Mouse (Mus musculus) neural tube, embryonic 14.5 days (tissue): ENCODE data around the gene Efcab2. TPM values are rescaled to one million over a fixed set of nuclear protein-coding genes. Genes with fewer than 3 reads are reported as not detected.

Experiments
- ATAC-seq: fragments of 200-750 bp; cut with Nextera tagmentation; 2 replicates; pipeline ENCODE4 v1.8.0; 2017; ENCODE audit warnings: low read depth, mild to moderate bottlenecking, moderate TSS enrichment, moderate library complexity
- H3K27ac ChIP-seq: fragments of 300-500 bp; sonication (generic); 2 replicates; pipeline ENCODE4 v1.5.1; 2014; ENCODE audit warnings: low read depth, mild to moderate bottlenecking, control low read depth, low read length, moderate library complexity, mixed read lengths
- H3K27me3 ChIP-seq: fragments of 300-500 bp; sonication (generic); 2 replicates; pipeline ENCODE4 v1.6.1; 2014; ENCODE audit warnings: low read length; ENCODE audit not compliant: control insufficient read depth, insufficient read depth
- H3K36me3 ChIP-seq: fragments of 300-500 bp; sonication (generic); 2 replicates; pipeline ENCODE4 v1.6.1; 2014; ENCODE audit warnings: low read length, mixed read lengths; ENCODE audit not compliant: control insufficient read depth, insufficient read depth
- H3K4me1 ChIP-seq: fragments of 300-500 bp; sonication (generic); 2 replicates; pipeline ENCODE4 v1.6.1; 2014; ENCODE audit warnings: low read length; ENCODE audit not compliant: control insufficient read depth, insufficient read depth
- H3K4me2 ChIP-seq: fragments of 300-500 bp; sonication (generic); 2 replicates; pipeline ENCODE4 v1.6.1; 2014; ENCODE audit warnings: mild to moderate bottlenecking, low read depth, low read length, control low read depth
- H3K4me3 ChIP-seq: fragments of 300-500 bp; sonication (generic); 2 replicates; pipeline ENCODE4 v1.5.1; 2014; ENCODE audit warnings: low read depth, low read length, control low read depth, mixed read lengths
- H3K9ac ChIP-seq: fragments of 300-500 bp; sonication (generic); replicated peaks from 2 replicates; pipeline ENCODE4 v1.6.1; 2014; ENCODE audit warnings: low read depth, mild to moderate bottlenecking, control low read depth, low read length, mixed read lengths
- H3K9me3 ChIP-seq: fragments of 300-500 bp; sonication (generic); 2 replicates; pipeline ENCODE4 v1.6.1; 2016; ENCODE audit warnings: low read length; ENCODE audit not compliant: control insufficient read depth
- WGBS: fragments of 180-500 bp; shearing (Covaris S2); extraction: QIAGEN DNeasy Blood & Tissue Kit; methylation state at CpG from one replicate; pipeline ENCODE4 v1.1.7; 2014; 5-methylcytosine and 5-hydroxymethylcytosine counted together
- polyA plus RNA-seq: library from polyadenylated mRNA; unstranded; fragments of >200 nt; fragmentation: Nextera tagmentation; extraction: Ambion mirVana; gene quantifications from 2 replicates; pipeline ENCODE4 v1.2.1, GENCODE M21; 2014

The Efcab2 gene
- polyA plus RNA-seq, 1 experiment from 2014 or later: 7.4 TPM

DNA sequence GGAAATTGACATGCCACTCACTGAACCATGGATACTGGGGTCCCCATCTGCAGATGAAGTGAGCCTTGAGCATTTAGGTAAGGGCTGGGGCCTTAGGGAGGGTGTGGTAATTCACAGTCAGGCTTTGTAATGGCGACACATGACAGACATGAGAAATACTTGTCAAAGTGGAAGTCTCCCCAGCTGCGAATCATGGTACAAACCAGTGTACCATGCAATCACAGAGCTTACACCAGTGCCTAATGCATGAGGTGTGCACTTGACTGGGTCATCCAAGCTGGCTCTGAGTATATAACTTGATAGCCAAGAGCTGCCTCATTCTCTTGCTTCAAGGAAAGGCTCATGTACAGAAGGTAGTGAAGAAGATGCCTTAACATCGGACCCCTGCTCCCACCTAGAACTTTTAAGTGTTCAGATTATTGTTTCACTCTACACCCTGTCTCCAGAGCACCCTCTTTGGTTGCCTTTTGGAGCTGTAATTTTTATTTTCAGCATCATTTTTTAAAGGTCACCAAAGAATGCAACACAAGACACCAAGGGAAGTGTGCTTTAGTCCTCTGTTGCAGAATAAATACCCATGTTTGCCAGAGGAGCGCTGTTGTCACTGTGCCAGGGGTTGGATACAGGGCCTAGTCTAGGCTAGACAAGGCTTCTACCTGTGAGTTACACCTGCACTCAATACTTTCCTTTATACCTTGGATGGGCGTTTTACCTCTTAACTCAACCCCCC, 79.4 kb downstream of the Efcab2 start:
- ATAC-seq: no peak
- Histone ChIP-seq H3K27me3 (no peaks in the 10 kb centered on the region), H3K36me3 (no peaks in the 10 kb centered on the region), H3K9me3 (no peaks in the 10 kb centered on the region), H3K4me1 (no peaks in the 10 kb centered on the region), H3K9ac (no peak overlapping the region), H3K4me2 (no peak overlapping the region), H3K4me3 (no peak overlapping the region), H3K27ac (no peak overlapping the region)
- 81% methylated on average over 5 of the region's 5 CpGs for WGBS

DNA sequence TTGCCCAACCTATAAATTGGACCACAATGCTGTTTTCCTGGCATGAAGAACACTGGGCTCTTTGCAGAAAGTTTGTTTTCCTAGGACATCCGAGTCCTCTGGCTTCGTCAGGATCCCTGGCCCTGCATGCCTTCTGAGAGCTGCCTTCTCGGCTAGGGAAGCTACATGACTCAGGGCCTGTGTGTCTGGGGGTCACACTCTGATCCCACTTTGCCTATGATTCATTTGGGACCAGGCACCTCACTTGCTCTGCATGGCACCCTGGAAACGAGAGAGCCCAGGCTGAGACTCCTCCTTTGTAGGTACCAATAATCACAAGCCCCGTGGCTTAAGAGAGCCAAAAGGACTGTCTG, 80.0 kb downstream of the Efcab2 start:
- no peaks in the 10 kb centered on the region for H3K4me1 ChIP-seq
- no peak for ATAC-seq
- WGBS: 76% methylated on average over 5 of the region's 5 CpGs
- no peaks in the 10 kb centered on the region for H3K27me3 ChIP-seq
- H3K27ac ChIP-seq: no peak overlapping the region
- no peak overlapping the region for H3K9ac ChIP-seq
- H3K4me3 ChIP-seq: no peak overlapping the region
- no peaks in the 10 kb centered on the region for H3K36me3 ChIP-seq
- H3K9me3 ChIP-seq: no peaks in the 10 kb centered on the region
- H3K4me2 ChIP-seq: no peak overlapping the region

DNA sequence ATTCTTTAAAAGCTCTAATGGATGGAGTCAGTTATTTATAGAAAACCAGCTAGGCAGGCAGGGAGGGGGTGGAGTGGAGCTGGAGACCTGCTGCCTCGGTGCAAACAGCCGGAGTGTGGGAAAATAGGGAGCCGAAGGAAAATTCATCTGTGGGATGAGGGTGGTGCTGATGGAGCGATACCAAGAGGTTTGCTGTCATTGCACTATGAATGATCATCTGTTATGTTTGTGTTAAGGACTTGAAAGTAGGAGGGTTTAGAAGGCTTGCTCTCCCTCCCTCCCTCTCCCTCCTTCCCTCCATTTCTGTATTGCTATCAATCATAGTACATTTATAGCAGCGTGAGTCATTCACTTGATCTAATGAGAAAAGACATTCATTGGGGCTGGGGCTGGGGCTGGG, 80.9 kb downstream of the Efcab2 start:
- Histone ChIP-seq H3K4me1 (no peaks in the 10 kb centered on the region), H3K9me3 (no peaks in the 10 kb centered on the region), H3K36me3 (no peaks in the 10 kb centered on the region), H3K4me3 (no peak overlapping the region), H3K27ac (no peak overlapping the region), H3K4me2 (no peak overlapping the region), H3K9ac (no peak overlapping the region), H3K27me3 (no peaks in the 10 kb centered on the region)
- WGBS: 73% methylated on average over 5 of the region's 5 CpGs
- no peak; the same call in 1 of the 2 replicates for ATAC-seq

DNA sequence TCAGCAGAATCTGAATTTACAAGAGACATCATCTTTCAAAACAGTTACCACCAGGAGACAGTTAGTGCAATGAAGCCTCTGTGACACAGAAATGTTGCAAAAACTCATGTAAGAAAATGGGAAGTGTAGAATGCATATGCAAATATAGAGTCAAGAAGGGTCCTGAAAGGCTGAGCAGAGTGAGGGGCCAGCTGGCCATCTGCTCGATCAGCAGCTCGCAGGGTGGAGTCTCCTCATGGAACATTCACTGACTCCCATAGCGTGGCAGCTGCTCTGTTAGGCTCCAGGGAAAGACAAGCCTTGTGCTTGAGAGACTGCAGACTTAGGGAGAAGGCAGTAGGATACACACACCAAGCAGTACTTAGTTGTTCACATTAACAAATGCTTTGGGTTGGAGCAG, 83.2 kb downstream of the Efcab2 start:
- H3K4me1 ChIP-seq: no peaks in the 10 kb centered on the region
- ATAC-seq: no peak
- no peaks in the 10 kb centered on the region for H3K27me3 ChIP-seq
- H3K36me3 ChIP-seq: no peaks in the 10 kb centered on the region
- H3K9ac ChIP-seq: no peak overlapping the region
- H3K4me2 ChIP-seq: no peak overlapping the region
- H3K9me3 ChIP-seq: no peaks in the 10 kb centered on the region
- no peak overlapping the region for H3K27ac ChIP-seq
- 29% methylated on average over 3 of the region's 3 CpGs for WGBS
- H3K4me3 ChIP-seq: no peak overlapping the region

DNA sequence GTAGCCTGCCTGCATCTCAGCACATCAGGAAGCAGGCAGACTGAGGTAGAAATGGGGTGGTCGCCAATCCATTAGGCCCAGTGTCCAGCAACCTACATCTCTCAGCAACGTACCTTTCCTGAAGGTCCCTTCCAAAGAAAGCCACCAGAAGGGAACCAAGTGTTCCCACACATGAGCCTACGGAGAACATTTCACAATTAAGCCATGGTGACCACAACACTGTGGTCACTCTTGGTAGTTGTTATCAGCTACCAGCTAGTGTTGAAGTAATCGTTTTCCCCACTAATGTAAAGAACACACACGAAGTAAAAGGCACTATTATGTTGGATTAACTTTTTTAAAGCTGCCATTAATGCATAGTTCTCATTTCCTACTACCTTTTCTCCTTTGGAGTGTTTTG, 85.8 kb downstream of the Efcab2 start:
- Histone ChIP-seq H3K4me3 (no peak overlapping the region), H3K4me1 (no peaks in the 10 kb centered on the region), H3K9ac (no peak overlapping the region), H3K36me3 (no peaks in the 10 kb centered on the region), H3K4me2 (no peak overlapping the region), H3K27ac (no peak overlapping the region), H3K27me3 (no peaks in the 10 kb centered on the region), H3K9me3 (no peaks in the 10 kb centered on the region)
- 87% methylated on average over 5 of the region's 5 CpGs for WGBS
- ATAC-seq: no peak

DNA sequence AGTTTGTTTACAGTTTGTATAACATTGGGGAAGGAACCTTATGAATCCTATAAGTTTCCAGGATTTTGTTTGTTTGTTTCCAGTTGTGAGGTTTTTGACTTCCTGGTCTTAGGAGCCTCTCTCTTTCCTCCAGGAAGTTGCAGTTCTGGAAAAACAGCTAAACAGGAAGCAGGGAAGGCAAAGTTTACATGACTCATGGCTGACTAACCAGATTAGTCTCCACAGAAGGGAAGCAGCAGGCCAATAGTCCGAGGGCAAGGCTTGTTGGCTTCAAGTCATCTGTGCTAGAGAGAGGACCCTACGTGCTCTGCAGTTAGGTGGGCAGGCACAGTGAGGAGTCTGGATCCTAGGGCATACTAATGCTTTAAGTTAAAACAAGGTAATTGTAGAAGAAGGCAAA, 86.6 kb downstream of the Efcab2 start:
- 78% methylated on average over 2 of the region's 2 CpGs for WGBS
- ATAC-seq: no peak
- Histone ChIP-seq H3K9ac (no peak overlapping the region), H3K36me3 (no peaks in the 10 kb centered on the region), H3K27ac (no peak overlapping the region), H3K4me1 (no peaks in the 10 kb centered on the region), H3K4me3 (no peak overlapping the region), H3K27me3 (no peaks in the 10 kb centered on the region), H3K9me3 (no peaks in the 10 kb centered on the region), H3K4me2 (no peak overlapping the region)

DNA sequence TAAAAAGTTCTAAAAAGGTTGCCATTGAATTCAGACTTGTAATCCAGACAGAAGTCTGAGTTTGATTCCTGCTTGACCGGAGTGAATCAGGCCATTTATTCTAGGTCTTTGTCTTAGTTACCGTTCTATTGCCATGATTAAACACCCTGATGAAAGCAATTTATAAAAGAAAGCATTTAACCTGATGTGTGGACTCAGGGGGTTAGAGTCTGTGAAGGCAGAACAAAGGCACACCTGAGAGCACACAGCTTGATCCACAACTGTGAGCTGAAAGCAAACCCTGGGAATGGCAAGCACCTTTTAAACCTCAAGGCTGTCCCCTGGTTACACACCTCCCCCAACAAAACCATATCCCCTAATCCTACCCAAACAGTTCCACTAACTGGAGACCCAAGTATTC, 90.3 kb downstream of the Efcab2 start:
- Histone ChIP-seq H3K36me3 (no peaks in the 10 kb centered on the region), H3K9me3 (no peaks in the 10 kb centered on the region), H3K27me3 (no peaks in the 10 kb centered on the region), H3K4me2 (no peak overlapping the region), H3K27ac (no peak overlapping the region), H3K4me1 (no peaks in the 10 kb centered on the region), H3K9ac (no peak overlapping the region), H3K4me3 (no peak overlapping the region)
- WGBS: 49% methylated on average over 2 of the region's 2 CpGs
- ATAC-seq: no peak

DNA sequence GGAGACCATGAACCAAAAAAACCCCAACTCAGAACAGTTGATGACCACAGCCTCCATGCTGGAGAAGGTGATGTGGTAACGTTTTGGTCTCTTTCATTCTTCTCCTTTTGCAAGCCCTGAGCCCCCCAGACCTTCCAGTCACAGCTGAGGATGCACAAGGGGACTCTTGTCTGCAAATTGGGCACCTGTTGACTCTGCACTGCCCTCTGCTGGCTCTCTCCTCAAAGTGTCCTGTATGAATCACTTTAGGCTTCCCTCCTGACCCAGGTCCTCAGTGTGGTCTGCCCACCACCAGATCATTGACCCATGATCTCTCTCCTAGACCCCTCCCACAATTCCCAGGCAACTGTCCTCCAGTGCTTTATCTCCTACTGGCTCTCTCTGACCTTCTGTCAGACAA, 91.0 kb downstream of the Efcab2 start:
- Histone ChIP-seq H3K4me1 (no peaks in the 10 kb centered on the region), H3K36me3 (no peaks in the 10 kb centered on the region), H3K4me2 (no peak overlapping the region), H3K9me3 (no peaks in the 10 kb centered on the region), H3K27ac (no peak overlapping the region), H3K27me3 (no peaks in the 10 kb centered on the region), H3K9ac (no peak overlapping the region), H3K4me3 (no peak overlapping the region)
- 69% methylated on average over 1 of the region's 1 CpGs for WGBS
- no peak for ATAC-seq

DNA sequence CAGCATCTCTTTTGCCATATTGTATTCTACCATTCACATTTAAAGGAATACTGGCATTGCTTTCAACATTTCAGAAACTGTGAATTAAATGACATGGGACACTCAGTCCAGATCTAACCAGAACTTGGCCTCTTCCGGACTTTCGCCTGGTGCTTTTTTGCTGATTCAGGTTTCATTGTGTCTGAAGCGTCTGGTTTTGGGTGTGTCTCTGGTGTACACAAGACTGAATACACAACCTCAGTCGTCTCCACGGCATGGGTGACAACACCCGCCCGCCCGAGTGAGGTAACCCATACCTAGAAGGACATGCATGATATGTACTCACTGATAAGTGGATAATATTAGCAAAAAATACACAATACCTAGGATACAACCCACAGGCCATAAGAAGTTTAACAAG, 101.1 kb downstream of the Efcab2 start:
- H3K9ac ChIP-seq: no peak overlapping the region
- H3K4me2 ChIP-seq: no peak overlapping the region
- 97% methylated on average over 8 of the region's 8 CpGs for WGBS
- no peak overlapping the region for H3K4me3 ChIP-seq
- H3K9me3 ChIP-seq: no peaks in the 10 kb centered on the region
- H3K36me3 ChIP-seq: no peaks in the 10 kb centered on the region
- ATAC-seq: no peak
- H3K27me3 ChIP-seq: no peaks in the 10 kb centered on the region
- H3K4me1 ChIP-seq: no peaks in the 10 kb centered on the region
- H3K27ac ChIP-seq: no peak overlapping the region
